Mouse (Mus musculus) stomach, embryonic 15.5 days (tissue): ENCODE results near the gene Tomm20. TPM values are rescaled to one million over a fixed set of nuclear protein-coding genes. Genes with fewer than 3 reads are reported as not detected.

Experiments used
- ATAC-seq: fragments of 200-750 bp; cut with Nextera tagmentation; 2 replicates; pipeline ENCODE4 v1.8.0; 2017; ENCODE audit warnings: low read depth, moderate number of reproducible peaks, moderate TSS enrichment; ENCODE audit not compliant: insufficient read depth, low FRiP score
- H3K27ac ChIP-seq: fragments of 300-500 bp; sonication (generic); 2 replicates; pipeline ENCODE4 v1.5.1; 2015; ENCODE audit warnings: mild to moderate bottlenecking, inconsistent platforms
- H3K27me3 ChIP-seq: fragments of 300-500 bp; sonication (generic); replicated peaks from 2 replicates; pipeline ENCODE4 v1.6.1; 2015; ENCODE audit warnings: inconsistent platforms
- H3K36me3 ChIP-seq: fragments of 300-500 bp; sonication (generic); 2 replicates; pipeline ENCODE4 v1.6.1; 2015; ENCODE audit warnings: inconsistent platforms
- H3K4me1 ChIP-seq: fragments of 300-500 bp; sonication (generic); 2 replicates; pipeline ENCODE4 v1.6.1; 2015; ENCODE audit warnings: inconsistent platforms
- H3K4me2 ChIP-seq: fragments of 300-500 bp; sonication (generic); 2 replicates; pipeline ENCODE4 v1.6.1; 2015; ENCODE audit warnings: mild to moderate bottlenecking, inconsistent platforms
- H3K4me3 ChIP-seq: fragments of 300-500 bp; sonication (generic); replicated peaks from 2 replicates; pipeline ENCODE4 v1.5.1; 2015; ENCODE audit warnings: inconsistent platforms
- H3K9ac ChIP-seq: fragments of 300-500 bp; sonication (generic); 2 replicates; pipeline ENCODE4 v1.6.1; 2015; ENCODE audit warnings: inconsistent platforms
- H3K9me3 ChIP-seq: fragments of 300-500 bp; sonication (generic); 2 replicates; pipeline ENCODE4 v1.6.1; 2016; ENCODE audit warnings: inconsistent platforms
- WGBS: fragments of 180-500 bp; shearing (Covaris S2); methylation state at CpG from one replicate; pipeline ENCODE4 v1.1.7; 2015; 5-methylcytosine and 5-hydroxymethylcytosine counted together
- polyA plus RNA-seq: library from polyadenylated mRNA; unstranded; fragments of >200 nt; fragmentation: Nextera tagmentation; extraction: Ambion mirVana; gene quantifications from 2 replicates; pipeline ENCODE4 v1.2.1, GENCODE M21; 2015

Gene Tomm20
- polyA plus RNA-seq, 1 experiment from 2014 or later = 226 TPM

- no peaks in the 10 kb centered on the region for H3K9me3 ChIP-seq
- no peak for ATAC-seq
- 80% methylated on average over 4 of the region's 4 CpGs for WGBS
- no peaks in the 10 kb centered on the region for H3K36me3 ChIP-seq
- no peak overlapping the region for H3K27ac ChIP-seq
- no peaks in the 10 kb centered on the region for H3K27me3 ChIP-seq
- H3K4me3 ChIP-seq = no peak overlapping the region
- no peak overlapping the region for H3K9ac ChIP-seq
- H3K4me2 ChIP-seq = no peak overlapping the region
- peaks cover 3% of the 10 kb centered on the region for H3K4me1 ChIP-seq
Observed at GRCm38 (mm10) chr8:126974511-126974910, 28.9 kb upstream of the Tomm20 start.

- no peaks in the 10 kb centered on the region for H3K27me3 ChIP-seq
- no peak overlapping the region for H3K27ac ChIP-seq
- H3K36me3 ChIP-seq = no peaks in the 10 kb centered on the region
- H3K9ac ChIP-seq = no peak overlapping the region
- H3K4me1 ChIP-seq = peaks cover 8% of the 10 kb centered on the region
- ATAC-seq = no peak
- H3K4me3 ChIP-seq = no peak overlapping the region
- no peaks in the 10 kb centered on the region for H3K9me3 ChIP-seq
- H3K4me2 ChIP-seq = no peak overlapping the region
- WGBS = 61% methylated on average over 9 of the region's 9 CpGs
Observed at GRCm38 (mm10) chr8:126973686-126974265, 28.1 kb upstream of the Tomm20 start.

GRCm38 (mm10) chr8:126972649-126973048 lies 27.0 kb upstream of the Tomm20 start:
- Histone ChIP-seq H3K27ac (no peak overlapping the region), H3K27me3 (no peaks in the 10 kb centered on the region), H3K4me2 (no peak overlapping the region), H3K4me1 (peaks cover 8% of the 10 kb centered on the region), H3K4me3 (no peak overlapping the region), H3K9ac (no peak overlapping the region), H3K36me3 (peaks cover 11% of the 10 kb centered on the region), H3K9me3 (no peaks in the 10 kb centered on the region)
- 80% methylated on average over 2 of the region's 2 CpGs for WGBS
- no peak for ATAC-seq

DNA sequence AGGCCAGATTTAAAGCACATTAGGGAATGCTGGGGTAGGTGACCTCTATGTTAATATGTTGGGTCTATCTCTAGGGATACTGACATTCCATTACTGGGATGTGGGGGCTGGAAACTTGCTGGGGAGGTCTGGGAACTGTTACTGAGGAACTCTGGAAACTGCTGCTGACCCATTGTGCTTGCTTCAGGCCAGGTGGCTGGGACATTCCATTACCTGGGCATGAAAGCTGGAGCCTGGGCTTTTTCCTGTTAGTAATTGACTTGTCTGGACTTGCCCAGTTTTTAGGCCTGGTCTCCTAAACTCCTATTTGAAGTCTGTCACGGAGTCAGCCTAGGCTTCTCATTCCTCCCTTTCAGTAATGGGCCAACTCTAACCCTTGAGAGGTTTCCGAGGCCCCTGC lies 26.5 kb upstream of the Tomm20 start:
- Histone ChIP-seq H3K9ac (no peak overlapping the region), H3K4me1 (peaks cover 8% of the 10 kb centered on the region), H3K4me3 (no peak overlapping the region), H3K36me3 (peaks cover 13% of the 10 kb centered on the region), H3K27ac (no peak overlapping the region), H3K27me3 (no peaks in the 10 kb centered on the region), H3K4me2 (no peak overlapping the region), H3K9me3 (no peaks in the 10 kb centered on the region)
- 80% methylated on average over 2 of the region's 2 CpGs for WGBS
- ATAC-seq = no peak

DNA sequence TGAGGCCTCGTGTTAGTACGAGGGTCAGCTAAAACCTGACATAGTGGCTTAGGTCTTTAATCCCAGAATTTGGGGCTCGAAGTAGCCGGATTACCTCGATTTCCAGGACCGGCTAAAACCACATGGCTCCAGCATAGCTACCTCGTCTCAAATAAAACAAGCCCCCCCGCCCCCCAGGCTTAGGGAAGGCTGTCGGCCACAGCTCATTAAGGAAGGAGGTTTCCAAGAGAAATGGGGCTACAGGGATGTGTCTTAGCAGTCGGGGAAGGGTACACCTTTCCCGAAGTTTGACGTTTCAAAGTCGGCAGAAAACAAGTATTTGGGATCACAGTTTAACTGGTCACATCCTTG lies 25.6 kb upstream of the Tomm20 start:
- H3K27ac ChIP-seq = peak overlapping the region; percentile 84
- no peaks in the 10 kb centered on the region for H3K9me3 ChIP-seq
- H3K4me3 ChIP-seq = peak overlapping the region; percentile 95
- WGBS = 7% methylated on average over 13 of the region's 13 CpGs
- H3K4me1 ChIP-seq = peaks cover 8% of the 10 kb centered on the region
- peaks cover 13% of the 10 kb centered on the region for H3K36me3 ChIP-seq
- peak overlapping the region; percentile 55; the same call in 1 of the 2 replicates for H3K9ac ChIP-seq
- H3K27me3 ChIP-seq = no peaks in the 10 kb centered on the region
- no peak for ATAC-seq
- H3K4me2 ChIP-seq = peak overlapping the region; percentile 89

- H3K4me3 ChIP-seq = peak within 1 kb of the TSS; percentile 95
- H3K9ac ChIP-seq = peak within 1 kb of the TSS; percentile 79
- peak within 1 kb of the TSS; percentile 84 for H3K27ac ChIP-seq
- no peaks in the 10 kb centered on the region for H3K27me3 ChIP-seq
- H3K36me3 ChIP-seq = peaks cover 13% of the 10 kb centered on the region
- WGBS = under 1% methylated on average over 50 of the region's 50 CpGs
- peak within 1 kb of the TSS; percentile 89 for H3K4me2 ChIP-seq
- peak; percentile 97 for ATAC-seq
- H3K9me3 ChIP-seq = no peaks in the 10 kb centered on the region
- peaks cover 8% of the 10 kb centered on the region for H3K4me1 ChIP-seq
Observed at GRCm38 (mm10) chr8:126970579-126971313, 25.1 kb upstream of the Tomm20 start, which contains the start of gene Rbm34. Gene Rbm34 (minus strand): TSS chr8:126971071.

- H3K27ac ChIP-seq = no peak overlapping the region
- H3K4me3 ChIP-seq = no peak overlapping the region
- H3K4me1 ChIP-seq = peaks cover 8% of the 10 kb centered on the region
- no peaks in the 10 kb centered on the region for H3K9me3 ChIP-seq
- H3K4me2 ChIP-seq = no peak overlapping the region
- peaks cover 13% of the 10 kb centered on the region for H3K36me3 ChIP-seq
- H3K27me3 ChIP-seq = no peaks in the 10 kb centered on the region
- no peak overlapping the region for H3K9ac ChIP-seq
- 85% methylated on average over 1 of the region's 1 CpGs for WGBS
- no peak for ATAC-seq
Observed at GRCm38 (mm10) chr8:126969546-126969945, 23.9 kb upstream of the Tomm20 start.

DNA sequence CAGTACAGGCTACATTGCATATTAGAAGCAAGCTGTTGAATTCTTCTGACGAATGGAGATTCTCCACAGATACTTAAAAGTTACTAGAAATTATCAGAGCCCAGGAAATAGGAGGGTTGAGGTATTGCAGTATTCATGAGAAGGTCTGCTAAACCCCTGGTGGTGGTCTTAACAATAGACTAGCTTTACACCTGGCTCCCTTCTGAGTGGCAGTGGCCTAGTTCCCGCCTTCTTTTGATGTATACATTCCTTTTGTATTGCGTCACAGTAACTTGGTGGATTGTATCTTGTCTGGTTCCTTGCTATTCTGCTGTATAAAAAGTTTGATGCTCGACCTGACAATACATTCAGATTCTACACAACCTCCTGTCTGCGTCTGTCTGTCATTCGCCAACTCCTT lies 22.5 kb upstream of the Tomm20 start:
- H3K4me1 ChIP-seq = peaks cover 8% of the 10 kb centered on the region

DNA sequence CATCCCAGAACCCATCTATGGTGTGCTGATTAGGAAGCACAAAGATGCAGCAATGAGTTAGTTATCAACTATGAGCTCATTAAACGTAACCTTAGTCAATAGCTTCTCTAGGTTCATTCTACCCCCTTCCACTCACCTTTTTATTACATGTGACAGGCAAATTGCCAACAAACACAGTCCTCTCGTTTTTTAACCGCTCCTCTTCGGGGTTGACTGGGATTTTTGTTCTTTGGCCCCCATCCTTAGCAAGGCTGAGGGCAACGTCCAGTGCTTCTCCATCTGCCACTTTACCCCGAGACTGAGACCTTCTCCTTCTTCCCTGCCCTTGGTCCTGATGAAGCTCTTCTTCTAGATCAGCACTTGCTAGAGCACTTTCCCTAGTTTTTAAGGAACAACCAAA lies 19.6 kb upstream of the Tomm20 start:
- no peak overlapping the region for H3K4me2 ChIP-seq
- peaks cover 25% of the 10 kb centered on the region for H3K36me3 ChIP-seq
- H3K4me3 ChIP-seq = no peak overlapping the region
- H3K9ac ChIP-seq = no peak overlapping the region
- no peaks in the 10 kb centered on the region for H3K27me3 ChIP-seq
- peaks cover 8% of the 10 kb centered on the region for H3K4me1 ChIP-seq
- 82% methylated on average over 6 of the region's 6 CpGs for WGBS
- ATAC-seq = no peak
- H3K27ac ChIP-seq = no peak overlapping the region
- H3K9me3 ChIP-seq = no peaks in the 10 kb centered on the region

More for the DNA sequence above, 22.5 kb upstream of the Tomm20 start:
- no peaks in the 10 kb centered on the region for H3K27me3 ChIP-seq
- H3K4me2 ChIP-seq = no peak overlapping the region
- no peak overlapping the region for H3K27ac ChIP-seq
- 94% methylated on average over 6 of the region's 6 CpGs for WGBS
- peaks cover 17% of the 10 kb centered on the region for H3K36me3 ChIP-seq
- H3K9me3 ChIP-seq = no peaks in the 10 kb centered on the region
- no peak for ATAC-seq
- no peak overlapping the region for H3K9ac ChIP-seq
- no peak overlapping the region for H3K4me3 ChIP-seq

GRCm38 (mm10) chr8:126962871-126963270 lies 17.2 kb upstream of the Tomm20 start:
- no peak for ATAC-seq
- no peak overlapping the region for H3K4me2 ChIP-seq
- no peaks in the 10 kb centered on the region for H3K4me1 ChIP-seq
- no peak overlapping the region for H3K27ac ChIP-seq
- H3K4me3 ChIP-seq = no peak overlapping the region
- H3K9me3 ChIP-seq = no peaks in the 10 kb centered on the region
- H3K36me3 ChIP-seq = peaks cover 16% of the 10 kb centered on the region
- H3K9ac ChIP-seq = no peak overlapping the region
- H3K27me3 ChIP-seq = no peaks in the 10 kb centered on the region
- 100% methylated on average over 1 of the region's 1 CpGs for WGBS

GRCm38 (mm10) chr8:126961516-126961915 lies 15.9 kb upstream of the Tomm20 start:
- 95% methylated on average over 3 of the region's 3 CpGs for WGBS
- Histone ChIP-seq H3K9ac (no peak overlapping the region), H3K27ac (no peak overlapping the region), H3K9me3 (no peaks in the 10 kb centered on the region), H3K36me3 (peaks cover 16% of the 10 kb centered on the region), H3K4me2 (no peak overlapping the region), H3K27me3 (no peaks in the 10 kb centered on the region), H3K4me3 (no peak overlapping the region), H3K4me1 (no peaks in the 10 kb centered on the region)
- no peak for ATAC-seq

DNA sequence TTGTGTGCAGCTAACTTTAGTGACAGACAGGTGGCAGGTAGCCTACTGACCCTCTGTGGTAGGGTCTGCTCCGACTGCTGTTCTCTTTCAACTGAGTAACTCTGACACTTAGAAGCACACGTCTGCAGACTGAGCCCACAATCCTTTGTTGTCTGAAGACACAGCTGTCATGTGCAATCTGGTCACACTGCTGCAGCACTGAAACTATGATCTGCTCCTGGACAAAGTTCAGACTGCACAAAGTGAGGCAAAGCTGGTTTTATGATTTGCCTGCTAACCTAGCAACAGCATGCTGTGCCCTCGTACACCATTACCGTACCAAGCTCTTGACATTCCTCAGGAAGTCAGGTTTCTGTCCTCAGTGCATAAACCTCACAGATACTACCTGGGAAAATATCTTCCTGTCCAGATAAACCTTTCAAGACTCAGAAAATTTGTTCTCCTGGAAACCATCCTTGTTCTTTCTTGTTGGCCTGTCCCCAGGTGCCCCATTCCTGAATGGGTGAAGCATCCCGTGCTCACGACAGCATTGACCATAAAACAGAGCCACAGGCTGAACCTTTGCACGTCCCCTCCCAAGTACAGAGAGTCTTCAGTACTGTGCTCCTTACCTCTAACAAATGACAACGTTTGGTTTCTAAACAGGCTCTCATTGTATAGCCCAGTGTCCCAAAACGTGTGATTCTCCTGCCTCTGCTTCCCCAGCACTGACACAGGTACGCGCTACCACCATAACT lies 6.4 kb upstream of the Tomm20 start:
- H3K4me1 ChIP-seq = no peaks in the 10 kb centered on the region
- H3K9me3 ChIP-seq = no peaks in the 10 kb centered on the region
- ATAC-seq = no peak
- H3K27ac ChIP-seq = no peak overlapping the region
- H3K36me3 ChIP-seq = peaks cover 20% of the 10 kb centered on the region
- WGBS = 86% methylated on average over 11 of the region's 11 CpGs
- H3K27me3 ChIP-seq = no peaks in the 10 kb centered on the region
- H3K4me2 ChIP-seq = no peak overlapping the region
- no peak overlapping the region for H3K4me3 ChIP-seq
- H3K9ac ChIP-seq = no peak overlapping the region
